In the genomic region with DNA sequence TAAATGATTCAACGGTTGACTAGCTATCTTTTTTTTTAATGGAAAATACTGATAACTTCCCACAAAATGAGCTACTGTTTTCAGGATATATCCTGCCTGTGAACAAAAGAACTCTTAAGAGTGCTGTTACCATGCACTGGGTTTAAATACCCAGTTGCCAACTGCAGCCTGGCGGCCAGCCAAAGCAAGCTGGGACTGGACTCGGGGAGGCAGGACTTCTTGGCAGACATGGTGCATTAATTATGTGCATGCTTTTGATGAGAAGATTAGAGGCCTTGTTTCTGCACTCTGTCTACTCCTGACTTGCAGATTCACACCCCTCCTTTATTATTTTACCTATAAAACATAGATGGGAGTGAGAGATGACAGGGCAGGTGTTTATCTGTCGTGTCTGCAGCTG, we compare ENCODE assay signal across 8 mouse cellular contexts. TPM values are rescaled to one million over a fixed set of nuclear protein-coding genes. Genes with fewer than 3 reads are reported as not detected.
DNase-seq lines count a peak whose midpoint lies in the region; ATAC-seq lines count a peak whose summit lies in the region.

No protein-coding gene starts in this region.

- H3K36me3 ChIP-seq in limb, embryonic 12.5 days, result no peaks in the 10 kb centered on the region
- no peaks in the 10 kb centered on the region for H3K36me3 ChIP-seq in limb, embryonic 10.5 days
- H3K36me3 ChIP-seq in forebrain, embryonic 13.5 days (ENCODE audit: poor library complexity, severe bottlenecking), result no peaks in the 10 kb centered on the region
- H3K36me3 ChIP-seq in heart, embryonic 16.5 days (ENCODE audit: control insufficient read depth, insufficient read depth), result no peaks in the 10 kb centered on the region
- H3K36me3 ChIP-seq in stomach, embryonic 14.5 days (ENCODE audit: control insufficient read depth, insufficient read depth, low read length), result no peaks in the 10 kb centered on the region

- 55% methylated on average over 4 of the region's 4 CpGs for WGBS in limb, embryonic 12.5 days
- WGBS in limb, embryonic 10.5 days, result 78% methylated on average over 4 of the region's 4 CpGs
- WGBS in forebrain, embryonic 13.5 days, result 14% methylated on average over 4 of the region's 4 CpGs
- 30% methylated on average over 4 of the region's 4 CpGs for WGBS in heart, embryonic 16.5 days
- WGBS in stomach, embryonic 14.5 days, result 41% methylated on average over 4 of the region's 4 CpGs

- H3K27me3 ChIP-seq in limb, embryonic 12.5 days, result no peaks in the 10 kb centered on the region
- no peaks in the 10 kb centered on the region for H3K27me3 ChIP-seq in limb, embryonic 10.5 days (ENCODE audit: low read depth, poor library complexity, severe bottlenecking)
- no peaks in the 10 kb centered on the region for H3K27me3 ChIP-seq in forebrain, embryonic 13.5 days
- no peaks in the 10 kb centered on the region for H3K27me3 ChIP-seq in heart, embryonic 16.5 days (ENCODE audit: control insufficient read depth, insufficient read depth, low read length)
- H3K27me3 ChIP-seq in stomach, embryonic 14.5 days (ENCODE audit: control insufficient read depth, insufficient read depth, low read length), result no peaks in the 10 kb centered on the region

- H3K9me3 ChIP-seq in limb, embryonic 12.5 days, result no peaks in the 10 kb centered on the region
- no peaks in the 10 kb centered on the region; the same call in 1 of the 2 replicates for H3K9me3 ChIP-seq in limb, embryonic 10.5 days (replicated peaks)
- H3K9me3 ChIP-seq in forebrain, embryonic 13.5 days (replicated peaks), result no peaks in the 10 kb centered on the region
- no peaks in the 10 kb centered on the region for H3K9me3 ChIP-seq in heart, embryonic 16.5 days (replicated peaks; ENCODE audit: control insufficient read depth, low read length)
- H3K9me3 ChIP-seq in stomach, embryonic 14.5 days (ENCODE audit: control insufficient read depth, low read depth, low read length), result no peaks in the 10 kb centered on the region

- H3K4me1 ChIP-seq in limb, embryonic 12.5 days (replicated peaks), result peaks cover 13% of the 10 kb centered on the region
- peaks cover 5% of the 10 kb centered on the region; the same call in 1 of the 2 replicates for H3K4me1 ChIP-seq in limb, embryonic 10.5 days
- H3K4me1 ChIP-seq in forebrain, embryonic 13.5 days, result peaks cover 20% of the 10 kb centered on the region
- H3K4me1 ChIP-seq in heart, embryonic 16.5 days (ENCODE audit: control insufficient read depth, insufficient read depth, low read length), result peaks cover 26% of the 10 kb centered on the region
- H3K4me1 ChIP-seq in stomach, embryonic 14.5 days (ENCODE audit: control insufficient read depth, insufficient read depth, low read length), result 0 out of 2 replicates have a peak, but pooled peaks cover 7% of the 10 kb centered on the region

- no peak overlapping the region for H3K4me3 ChIP-seq in limb, embryonic 12.5 days (replicated peaks)
- no peak overlapping the region for H3K4me3 ChIP-seq in limb, embryonic 10.5 days
- H3K4me3 ChIP-seq in forebrain, embryonic 13.5 days, result no peak overlapping the region
- H3K4me3 ChIP-seq in heart, embryonic 16.5 days (ENCODE audit: low read length), result no peak overlapping the region
- no peak overlapping the region for H3K4me3 ChIP-seq in stomach, embryonic 14.5 days (ENCODE audit: low read depth, low read length)

- DNase-seq in limb, embryonic 10.5 days (ENCODE audit: low spot score), result no peak
- peak; percentile 84 for DNase-seq in layer of hippocampus, postnatal 10 days (ENCODE audit: low spot score in 2 of 2)
- DNase-seq in lung, postnatal 36 days, result peak; percentile 83
- no peak for DNase-seq in thymus, postnatal 14 days

- no peak for ATAC-seq in limb, embryonic 12.5 days (ENCODE audit: insufficient number of reproducible peaks, insufficient read depth, low FRiP score, low TSS enrichment, low read depth)
- peak; percentile 62 for ATAC-seq in forebrain, embryonic 13.5 days
- no peak for ATAC-seq in heart, embryonic 16.5 days (replicated peaks; ENCODE audit: extremely low read depth, insufficient read depth, low FRiP score)
- ATAC-seq in stomach, embryonic 14.5 days (ENCODE audit: insufficient number of reproducible peaks, insufficient read depth, low FRiP score, low read depth), result no peak

- H3K9ac ChIP-seq in limb, embryonic 12.5 days (replicated peaks), result no peak overlapping the region
- no peak overlapping the region for H3K9ac ChIP-seq in forebrain, embryonic 13.5 days
- H3K9ac ChIP-seq in heart, embryonic 16.5 days (ENCODE audit: low read length), result no peak overlapping the region
- no peak overlapping the region for H3K9ac ChIP-seq in stomach, embryonic 14.5 days (replicated peaks; ENCODE audit: low read depth, low read length)

- peak overlapping the region; percentile 69 for H3K27ac ChIP-seq in limb, embryonic 12.5 days
- no peak overlapping the region for H3K27ac ChIP-seq in limb, embryonic 10.5 days
- H3K27ac ChIP-seq in forebrain, embryonic 13.5 days, result peak overlapping the region; percentile 78
- H3K27ac ChIP-seq in heart, embryonic 16.5 days (ENCODE audit: low read length), result peak overlapping the region; percentile 76
- peak overlapping the region; percentile 40; the same call in 1 of the 2 replicates for H3K27ac ChIP-seq in stomach, embryonic 14.5 days (ENCODE audit: low read length)

- no peak overlapping the region for H3K4me2 ChIP-seq in limb, embryonic 12.5 days
- H3K4me2 ChIP-seq in forebrain, embryonic 13.5 days, result peak overlapping the region; percentile 18; the same call in 1 of the 2 replicates
- no peak overlapping the region for H3K4me2 ChIP-seq in heart, embryonic 16.5 days (ENCODE audit: low read depth, low read length)
- no peak overlapping the region for H3K4me2 ChIP-seq in stomach, embryonic 14.5 days (replicated peaks; ENCODE audit: low read depth, low read length)

RNA-seq across cellular contexts. Expression of a gene that starts 5.3 kb away (rescaled TPM):
- 41.6 and 42.3 TPM in 2 replicates for polyA plus RNA-seq in limb, embryonic 12.5 days (2016; fragmentation: Nextera tagmentation; extraction: Ambion mirVana)
- polyA plus RNA-seq in limb, embryonic 10.5 days (2016; fragmentation: Nextera tagmentation; extraction: Ambion mirVana), result 21.9 and 29.4 TPM in 2 replicates
- 74.3 and 75.2 TPM in 2 replicates for polyA plus RNA-seq in forebrain, embryonic 13.5 days (2015; fragmentation: Nextera tagmentation; extraction: Ambion mirVana)
- 25.4 and 28.8 TPM in 2 replicates for polyA plus RNA-seq in heart, embryonic 16.5 days (2015; fragmentation: Nextera tagmentation; extraction: Ambion mirVana)
- total RNA-seq in layer of hippocampus, postnatal 10 days (2021), result 100 to 1,000 TPM in 1 of 2 experiments, 10 to 100 TPM in 1; 99.4 to 112 TPM
- 41.3 and 47.4 TPM in 2 replicates for polyA plus RNA-seq in stomach, embryonic 14.5 days (2014; fragmentation: Nextera tagmentation; extraction: Ambion mirVana)

Comparison
In these comparisons a context has a peak if more than half of its experiments do, and no peak if none do; other contexts are left out.
1. DNase-seq: peak in layer of hippocampus, postnatal 10 days (2 of 2) and lung, postnatal 36 days (single experiment); none in limb, embryonic 10.5 days (single experiment) and thymus, postnatal 14 days (single experiment).